Mouse (Mus musculus) bone marrow macrophage, adult 2 months (primary cell): ENCODE data around the gene Dbil5. TPM values are rescaled to one million over a fixed set of nuclear protein-coding genes. Genes with fewer than 3 reads are reported as not detected.

Experiments
- H3K27ac ChIP-seq: 2 replicates; pipeline ENCODE4 v1.5.1; 2012; ENCODE audit warnings: low read depth, low read length; ENCODE audit not compliant: insufficient read depth
- H3K4me1 ChIP-seq: 2 replicates; pipeline ENCODE4 v1.6.1; 2012; ENCODE audit warnings: low read length; ENCODE audit not compliant: control insufficient read depth, insufficient read depth
- H3K4me3 ChIP-seq: 2 replicates; pipeline ENCODE4 v1.5.1; 2012; ENCODE audit warnings: mild to moderate bottlenecking, low read length, moderate library complexity; ENCODE audit not compliant: insufficient read depth
- CTCF ChIP-seq: IDR thresholded peaks from 2 replicates; pipeline ENCODE4 v1.5.1; 2012; ENCODE audit warnings: low read depth, mild to moderate bottlenecking, low read length, moderate library complexity
- POLR2A ChIP-seq: IDR thresholded peaks from 2 replicates; pipeline ENCODE4 v1.6.1; 2012; ENCODE audit warnings: mild to moderate bottlenecking, low read depth, low read length, borderline replicate concordance
- polyA plus RNA-seq: library from polyadenylated mRNA; stranded (reverse); fragments of >200 nt; gene quantifications from 2 replicates; pipeline ENCODE4 v1.2.4, GENCODE M21; 2012; ENCODE audit not compliant: missing spikeins, insufficient read depth, insufficient read length

Dbil5 gene
- not detected in 2 replicates for polyA plus RNA-seq

- Histone ChIP-seq H3K4me1 (peaks cover 14% of the 10 kb centered on the region), H3K27ac (peak within 1 kb of the TSS; percentile 8; the same call in 1 of the 2 replicates), H3K4me3 (peak within 1 kb of the TSS; percentile 84)
- TF ChIP-seq CTCF (peak; percentile 74), POLR2A (0 out of 2 replicates have a peak, but pooled peaks have one; percentile 69)
These were observed at the start of gene Dbil5, which contains the start of gene Gemin4 for GRCm38 (mm10) chr11:76217390-76217800. Dbil5 (plus strand) TSS chr11:76217608. Gemin4 (minus strand) TSS chr11:76217664.

- Histone ChIP-seq H3K4me1 (peaks cover 14% of the 10 kb centered on the region), H3K4me3 (no peak overlapping the region), H3K27ac (no peak overlapping the region)
- TF ChIP-seq POLR2A = no peak
- TF ChIP-seq CTCF = no peak
These were observed 48.4 kb upstream of the Dbil5 start for GRCm38 (mm10) chr11:76168976-76169375.

- no peak for TF ChIP-seq POLR2A
- no peak for TF ChIP-seq CTCF
- peaks cover 14% of the 10 kb centered on the region for H3K4me1 ChIP-seq
These were observed 47.2 kb upstream of the Dbil5 start for GRCm38 (mm10) chr11:76170207-76170606.

GRCm38 (mm10) chr11:76178726-76179494 lies 38.5 kb upstream of the Dbil5 start:
- Histone ChIP-seq H3K4me3 (peak overlapping the region; percentile 96), H3K4me1 (peaks cover 9% of the 10 kb centered on the region), H3K27ac (peak overlapping the region; percentile 50)
- TF ChIP-seq CTCF (no peak), POLR2A (no peak)

More at GRCm38 (mm10) chr11:76170207-76170606, 47.2 kb upstream of the Dbil5 start:
- H3K27ac ChIP-seq = no peak overlapping the region
- H3K4me3 ChIP-seq = no peak overlapping the region

- H3K4me1 ChIP-seq = peaks cover 9% of the 10 kb centered on the region
- peak; percentile 54; the same call in 1 of the 2 replicates for TF ChIP-seq POLR2A
- no peak; the same call in 1 of the 2 replicates for TF ChIP-seq CTCF
- H3K27ac ChIP-seq = peak within 1 kb of the TSS; percentile 50
- peak within 1 kb of the TSS; percentile 96 for H3K4me3 ChIP-seq
These were observed 37.8 kb upstream of the Dbil5 start, which contains the start of the genes Vps53 and Fam57a for GRCm38 (mm10) chr11:76179495-76180145. Vps53 (minus strand) TSS chr11:76179647. Fam57a (plus strand) TSS chr11:76179671.

GRCm38 (mm10) chr11:76180146-76180540 lies 37.3 kb upstream of the Dbil5 start:
- peak overlapping the region; percentile 96 for H3K4me3 ChIP-seq
- TF ChIP-seq POLR2A (no peak), CTCF (no peak; the same call in 1 of the 2 replicates)
- H3K4me1 ChIP-seq = peaks cover 9% of the 10 kb centered on the region
- H3K27ac ChIP-seq = peak overlapping the region; percentile 23; the same call in 1 of the 2 replicates

GRCm38 (mm10) chr11:76183745-76184144 lies 33.7 kb upstream of the Dbil5 start:
- no peak overlapping the region for H3K27ac ChIP-seq
- H3K4me1 ChIP-seq = no peaks in the 10 kb centered on the region
- no peak overlapping the region for H3K4me3 ChIP-seq
- TF ChIP-seq CTCF (no peak), POLR2A (no peak)

GRCm38 (mm10) chr11:76186908-76187307 lies 30.5 kb upstream of the Dbil5 start:
- Histone ChIP-seq H3K4me1 (no peaks in the 10 kb centered on the region), H3K4me3 (no peak overlapping the region), H3K27ac (no peak overlapping the region)
- TF ChIP-seq POLR2A (no peak), CTCF (no peak)

GRCm38 (mm10) chr11:76196275-76196976 lies 21.0 kb upstream of the Dbil5 start:
- no peak for TF ChIP-seq POLR2A
- TF ChIP-seq CTCF = no peak
- no peak overlapping the region for H3K27ac ChIP-seq
- no peaks in the 10 kb centered on the region for H3K4me1 ChIP-seq
- no peak overlapping the region for H3K4me3 ChIP-seq
